Mouse (Mus musculus) thymus, adult 18-20 months (tissue): ENCODE results near the gene Wdr1.
A peak's percentile ranks its signal among the peaks of the same experiment; 100 is the strongest.
"Not testable (repeated sequence)": the region's sequence is repeated elsewhere in the genome, so short reads cannot be mapped to it uniquely, and the experiment has no call there.

Experiments
- DNase-seq, 2 experiments: peaks; one replicate each; pipeline ENCODE4 v3.0.0; 2022; ENCODE audit warnings: mixed read lengths in 2 of 2

Gene Wdr1

GRCm38 (mm10) chr5:38563121-38563520 lies at the start of gene Wdr1:
TSS of gene Wdr1 (minus strand) at chr5:38563221.
- no peak for DNase-seq

DNA sequence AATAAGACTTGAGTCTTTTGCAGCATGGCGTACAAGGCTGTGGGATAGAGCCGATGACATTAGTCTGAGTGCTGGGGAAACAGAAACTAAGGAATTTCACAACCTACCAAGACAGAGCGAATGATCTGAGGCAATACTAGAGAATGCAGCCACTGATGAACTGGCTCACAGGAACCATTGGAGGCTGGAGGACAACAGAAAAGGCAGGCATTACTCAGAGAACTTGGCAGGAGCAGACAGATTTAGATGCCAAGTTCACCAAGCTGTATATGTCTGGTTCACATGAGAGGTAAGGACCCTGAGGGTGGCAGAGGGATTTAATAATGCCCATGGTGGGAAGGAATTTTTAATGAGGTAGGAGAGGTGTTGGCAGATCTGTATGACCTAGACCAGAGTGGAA lies 48.1 kb upstream of the Wdr1 start:
- DNase-seq, result no peak

GRCm38 (mm10) chr5:38608219-38608618 lies 45.2 kb upstream of the Wdr1 start:
- not testable (repeated sequence) for DNase-seq

GRCm38 (mm10) chr5:38598647-38599304 lies 35.8 kb upstream of the Wdr1 start:
- DNase-seq, result no peak

- no peak for DNase-seq
These were observed 25.9 kb upstream of the Wdr1 start for GRCm38 (mm10) chr5:38588924-38589323.

GRCm38 (mm10) chr5:38585450-38585849 lies 22.4 kb upstream of the Wdr1 start:
- no peak for DNase-seq

- no peak for DNase-seq
These were observed 20.0 kb upstream of the Wdr1 start for GRCm38 (mm10) chr5:38583026-38583425.

DNA sequence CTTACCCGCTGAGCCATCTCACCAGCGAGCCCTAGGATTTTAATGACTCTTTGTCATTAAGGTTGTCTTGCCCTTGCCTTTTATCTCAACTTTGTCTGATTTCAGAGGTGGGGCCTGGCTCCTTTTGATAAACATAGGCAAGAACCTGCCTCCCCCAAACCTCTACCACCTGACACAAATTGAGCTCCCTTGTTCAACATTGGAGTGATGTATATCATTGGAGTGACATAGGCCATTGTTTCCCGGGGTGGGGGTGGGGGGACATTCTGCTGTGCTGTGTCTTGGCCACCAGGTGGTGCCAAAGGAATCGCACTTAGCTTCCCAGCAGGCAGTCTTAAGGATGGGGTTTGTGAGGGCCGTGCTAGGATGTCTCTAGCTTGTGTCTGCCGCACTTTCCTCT lies 17.7 kb upstream of the Wdr1 start:
- no peak for DNase-seq

- DNase-seq, result no peak
These were observed 7.9 kb upstream of the Wdr1 start for GRCm38 (mm10) chr5:38570876-38571275.

GRCm38 (mm10) chr5:38568652-38569051 lies 5.6 kb upstream of the Wdr1 start:
- no peak for DNase-seq

DNA sequence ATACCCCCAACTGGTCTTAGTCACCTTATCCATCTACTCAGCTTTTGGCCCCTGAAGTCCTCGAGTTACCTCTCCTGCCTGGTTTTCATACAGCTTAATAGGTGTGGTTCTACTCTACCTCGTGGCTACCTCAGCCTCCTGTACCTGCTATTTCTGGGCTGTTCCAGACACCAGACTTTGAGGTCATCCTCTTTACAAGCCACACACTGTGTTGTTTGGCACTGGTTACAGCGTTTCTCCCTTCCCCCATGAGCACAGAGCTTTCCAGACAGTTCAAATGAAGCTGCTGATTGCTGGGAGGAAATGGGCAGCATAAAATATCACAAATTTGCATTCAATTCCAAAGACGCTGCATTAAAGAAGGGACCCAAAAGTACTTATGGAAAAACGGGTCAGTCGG lies 1.8 kb upstream of the Wdr1 start:
- DNase-seq, result no peak

- peak; percentile 96 to 97 for DNase-seq
These were observed 1.5 kb downstream of the Wdr1 start for GRCm38 (mm10) chr5:38561426-38562024.

- peak; percentile 50 to 64 for DNase-seq
These were observed 2.2 kb downstream of the Wdr1 start for GRCm38 (mm10) chr5:38560586-38561425.

- DNase-seq, result no peak
These were observed 4.2 kb downstream of the Wdr1 start for GRCm38 (mm10) chr5:38558831-38559230.

DNA sequence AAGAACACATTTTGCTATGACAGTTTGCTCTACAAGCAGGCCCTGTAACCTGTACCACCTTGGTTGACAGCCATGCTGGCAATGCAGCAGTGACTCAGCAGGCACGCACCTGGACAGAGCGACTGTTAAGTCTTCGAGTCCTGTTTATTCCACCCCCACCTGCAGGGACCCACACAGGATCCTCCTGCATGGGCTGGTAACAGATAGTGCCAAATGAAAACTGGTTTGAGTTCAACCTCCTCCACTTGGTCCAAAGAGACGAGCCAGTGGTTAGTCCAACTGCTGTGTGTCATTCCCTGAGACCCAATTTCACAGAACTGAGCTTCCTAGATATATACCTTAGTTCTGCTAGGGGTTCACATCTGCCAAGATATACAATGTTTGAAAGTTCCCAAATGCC lies 5.2 kb downstream of the Wdr1 start:
- DNase-seq, result no peak

DNA sequence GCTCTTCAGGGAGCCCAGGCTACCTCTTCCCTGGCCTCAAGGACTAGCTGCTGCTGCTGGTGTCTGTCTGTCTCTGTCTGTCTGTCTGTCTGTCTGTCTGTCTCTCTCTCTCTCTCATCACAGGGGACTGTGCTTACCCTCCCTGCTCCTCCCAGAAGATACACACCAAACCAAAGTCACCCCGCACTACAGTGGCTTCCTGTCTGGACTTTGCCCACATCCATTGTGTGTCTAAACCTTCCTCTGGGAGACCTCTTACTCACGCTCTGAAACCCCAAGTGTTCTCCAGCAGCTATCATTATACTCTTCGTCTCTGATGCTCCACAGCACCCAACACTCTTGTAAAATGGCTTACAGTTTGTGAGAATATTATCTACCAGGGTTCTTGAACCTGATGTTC lies 6.6 kb downstream of the Wdr1 start:
- no peak for DNase-seq

DNA sequence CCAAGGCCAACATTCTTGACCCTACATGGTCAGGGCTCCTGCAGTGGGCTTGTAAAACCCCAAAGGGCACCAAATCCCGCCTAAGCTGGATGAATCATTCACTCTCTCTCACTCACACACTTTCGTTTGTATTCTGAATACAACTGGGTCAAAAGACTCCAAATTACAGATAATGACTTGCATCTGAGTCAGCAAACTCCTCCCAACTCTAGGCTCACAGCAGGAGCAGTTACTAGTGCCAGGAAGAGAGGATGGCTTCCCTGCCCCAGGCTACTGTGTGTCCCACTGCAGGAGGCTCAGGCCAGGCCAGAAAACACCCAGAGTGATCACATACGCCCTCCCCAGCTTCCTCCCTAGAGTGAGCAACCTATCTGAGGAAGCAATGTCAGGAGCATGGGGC lies 9.1 kb downstream of the Wdr1 start:
- DNase-seq, result no peak

GRCm38 (mm10) chr5:38553491-38553890 lies 9.5 kb downstream of the Wdr1 start:
- no peak for DNase-seq

- DNase-seq, result no peak
These were observed 10.4 kb downstream of the Wdr1 start for GRCm38 (mm10) chr5:38552615-38553014.

- DNase-seq, result no peak
These were observed 12.7 kb downstream of the Wdr1 start for GRCm38 (mm10) chr5:38550221-38550768.

DNA sequence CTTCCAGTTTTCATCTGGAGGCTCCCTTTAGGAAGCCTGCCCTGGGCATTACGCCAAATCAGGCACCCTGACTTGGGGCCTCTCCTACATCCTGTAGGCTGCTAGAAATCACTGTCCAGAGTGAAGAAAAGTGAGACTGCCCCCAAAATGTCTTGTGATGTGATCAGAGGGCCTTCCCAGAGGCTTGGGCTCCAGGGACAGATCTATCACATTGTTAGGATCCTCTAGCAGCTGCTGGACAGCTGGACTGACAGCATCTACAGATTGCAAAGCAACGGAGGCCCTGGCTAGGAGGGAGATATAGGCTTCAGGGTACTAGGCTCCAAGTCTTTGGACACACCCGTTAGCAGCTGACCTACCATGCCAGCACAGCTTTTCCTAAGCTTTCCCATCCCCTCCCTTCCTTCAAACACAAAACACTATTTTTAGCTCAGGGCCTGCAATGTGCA lies 13.5 kb downstream of the Wdr1 start:
- DNase-seq, result no peak

- DNase-seq, result no peak
These were observed 15.6 kb downstream of the Wdr1 start for GRCm38 (mm10) chr5:38547375-38547774.
